Mouse (Mus musculus): ENCODE measurements at regions not wholly inside any gene's neighbourhood (a gene's known extent, or its start where the extent isn't known, plus 50 kb on each side); places are given as distances from the start of the nearest gene placed in this dataset.

DNA sequence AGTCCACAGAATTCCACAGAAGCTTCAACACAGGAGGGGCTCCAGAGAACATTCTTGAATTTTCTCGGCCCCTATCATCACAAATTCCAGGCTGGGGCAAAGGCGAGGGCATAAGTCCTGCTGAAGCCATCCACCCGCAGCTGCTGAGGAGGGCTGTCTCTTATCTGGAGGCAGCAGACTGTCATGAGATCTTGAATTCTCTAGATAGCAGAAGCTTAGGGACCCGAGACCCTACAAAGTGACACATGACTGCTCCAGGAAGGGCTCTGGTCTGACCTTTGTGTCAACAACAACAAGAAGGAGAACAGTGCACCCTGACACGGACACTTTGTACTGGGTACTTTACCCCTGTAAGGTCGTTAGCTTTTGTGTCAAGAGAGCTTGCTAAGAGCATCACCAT, 57.2 kb downstream of the Lao1 start:
- DNase-seq (ENCODE audit: low read depth, low spot score): no peak

- peak; percentile 40 for DNase-seq (ENCODE audit: low read depth, low spot score)
Measured at GRCm38 (mm10) chr4:119019013-119019781, 57.8 kb downstream of the Lao1 start.

GRCm38 (mm10) chr4:119022338-119022737, 61.0 kb downstream of the Lao1 start:
- no peak for DNase-seq (ENCODE audit: low read depth, low spot score)

- no peak for DNase-seq (ENCODE audit: low read depth, low spot score)
Measured at GRCm38 (mm10) chr4:119026237-119026861, 65.0 kb downstream of the Lao1 start.

DNA sequence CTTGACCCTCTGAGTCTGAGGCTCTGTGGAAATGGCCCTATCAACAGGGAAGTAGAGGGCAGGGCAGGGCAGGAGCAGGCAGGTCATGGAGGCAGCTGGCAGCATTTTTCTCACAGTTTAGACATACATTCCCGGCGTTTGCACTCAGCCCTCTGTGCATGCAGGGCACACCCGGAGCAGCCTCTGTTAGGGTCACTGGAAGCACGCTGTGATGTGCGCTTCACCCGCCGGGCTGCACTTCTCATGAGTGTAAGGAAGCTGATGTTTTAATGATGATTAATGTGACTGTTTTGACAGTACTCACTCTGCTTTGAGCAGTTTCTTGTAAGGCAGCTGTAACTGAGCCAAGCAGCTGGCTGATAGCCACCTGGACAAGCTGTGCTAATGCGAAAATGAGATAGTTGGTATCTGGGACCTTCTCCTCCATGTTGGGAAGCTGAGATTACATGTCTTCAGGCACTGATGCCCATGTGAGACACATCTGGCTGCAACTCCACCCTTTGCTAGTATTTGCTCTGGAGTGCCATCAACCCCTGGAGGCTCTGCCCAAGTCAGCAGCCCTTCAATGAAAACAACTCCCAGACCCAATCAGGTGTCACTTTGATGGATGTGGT, 66.9 kb downstream of the Lao1 start:
- DNase-seq (ENCODE audit: low read depth, low spot score): peak; percentile 28

- no peak for DNase-seq (ENCODE audit: low read depth, low spot score)
Measured at GRCm38 (mm10) chr4:119029091-119029490, 67.7 kb downstream of the Lao1 start.

- no peak for DNase-seq (ENCODE audit: low read depth, low spot score)
Measured at GRCm38 (mm10) chr4:119029735-119030134, 68.4 kb downstream of the Lao1 start.

DNA sequence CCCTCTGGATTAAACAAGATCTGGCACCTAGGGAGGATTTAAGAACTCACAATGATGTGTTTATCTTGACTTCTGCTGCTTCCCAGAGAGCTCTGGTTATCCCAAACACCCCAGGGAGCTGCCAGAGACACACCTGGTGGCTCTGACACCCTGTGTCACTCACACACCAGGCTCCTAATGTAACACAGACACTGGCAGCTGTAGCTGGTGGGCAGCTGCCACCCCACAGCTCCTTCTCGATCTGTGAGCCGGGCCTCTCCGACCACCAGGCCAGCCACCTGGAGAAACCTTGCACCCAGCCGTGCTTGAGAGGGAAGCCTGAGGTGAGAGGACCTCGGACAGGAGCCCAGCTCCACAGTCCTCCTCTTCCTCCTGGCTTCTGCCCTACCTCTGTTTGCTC, 69.5 kb downstream of the Lao1 start:
- no peak for DNase-seq (ENCODE audit: low read depth, low spot score)

- DNase-seq (ENCODE audit: low read depth, low spot score): no peak
Measured at GRCm38 (mm10) chr4:119033006-119033405, 71.6 kb downstream of the Lao1 start.

- no peak for DNase-seq (ENCODE audit: low read depth, low spot score)
Measured at GRCm38 (mm10) chr4:119036582-119036981, 71.9 kb upstream of the Slc2a1 start.

DNA sequence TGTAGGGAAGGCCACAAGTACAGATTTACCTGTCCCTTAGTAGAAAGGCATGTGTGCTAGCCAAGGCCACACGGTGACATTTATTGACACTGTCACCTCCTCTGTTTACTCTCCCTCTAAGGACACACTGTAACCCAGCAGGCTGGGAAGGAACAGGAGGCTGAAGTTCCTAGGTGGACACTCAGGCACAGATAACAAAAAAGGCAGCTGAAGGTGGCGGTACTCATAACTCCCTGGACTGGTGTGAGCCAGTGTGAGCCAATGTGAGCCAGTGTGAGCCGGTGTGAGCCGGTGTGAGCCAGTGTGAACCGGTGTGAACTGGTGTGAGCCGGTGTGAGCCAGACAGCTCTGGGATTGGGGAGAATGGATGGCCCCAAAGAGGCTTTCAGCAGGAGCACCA, 68.5 kb upstream of the Slc2a1 start:
- no peak for DNase-seq (ENCODE audit: low read depth, low spot score)

- no peak for DNase-seq (ENCODE audit: low read depth, low spot score)
Measured at GRCm38 (mm10) chr4:119041616-119042015, 66.9 kb upstream of the Slc2a1 start.

- DNase-seq (ENCODE audit: low read depth, low spot score): no peak
Measured at GRCm38 (mm10) chr4:119044005-119044677, 64.4 kb upstream of the Slc2a1 start.

DNA sequence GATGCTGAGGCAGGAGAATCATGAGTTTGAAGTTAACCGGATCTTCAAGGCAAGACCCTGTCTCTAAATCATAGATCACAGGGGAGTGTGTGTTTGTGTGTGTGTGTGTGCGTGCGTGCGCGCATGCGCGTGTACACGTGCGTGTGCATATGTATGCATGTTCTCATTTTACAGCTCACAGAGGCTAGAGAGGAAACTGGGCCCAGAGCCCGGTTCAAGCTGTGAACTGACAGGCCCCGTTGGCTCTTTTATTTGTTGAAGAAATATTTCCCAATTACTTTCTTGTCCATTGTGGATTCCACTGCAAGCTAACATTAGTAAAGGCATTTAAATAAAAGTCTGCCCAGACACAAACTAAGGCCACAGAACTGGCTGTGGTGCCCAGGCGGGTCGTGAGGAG, 63.7 kb upstream of the Slc2a1 start:
- no peak for DNase-seq (ENCODE audit: low read depth, low spot score)

- DNase-seq (ENCODE audit: low read depth, low spot score): no peak
Measured at GRCm38 (mm10) chr4:119050867-119051353, 57.6 kb upstream of the Slc2a1 start.

- DNase-seq (ENCODE audit: low read depth, low spot score): no peak
Measured at GRCm38 (mm10) chr4:119052537-119052936, 56.0 kb upstream of the Slc2a1 start.

- DNase-seq (ENCODE audit: low read depth, low spot score): no peak
Measured at GRCm38 (mm10) chr4:119053241-119053640, 55.3 kb upstream of the Slc2a1 start.

GRCm38 (mm10) chr4:119053680-119054079, 54.8 kb upstream of the Slc2a1 start:
- DNase-seq (ENCODE audit: low read depth, low spot score): no peak

- DNase-seq (ENCODE audit: low read depth, low spot score): no peak
Measured at GRCm38 (mm10) chr4:119054129-119054528, 54.4 kb upstream of the Slc2a1 start.

DNA sequence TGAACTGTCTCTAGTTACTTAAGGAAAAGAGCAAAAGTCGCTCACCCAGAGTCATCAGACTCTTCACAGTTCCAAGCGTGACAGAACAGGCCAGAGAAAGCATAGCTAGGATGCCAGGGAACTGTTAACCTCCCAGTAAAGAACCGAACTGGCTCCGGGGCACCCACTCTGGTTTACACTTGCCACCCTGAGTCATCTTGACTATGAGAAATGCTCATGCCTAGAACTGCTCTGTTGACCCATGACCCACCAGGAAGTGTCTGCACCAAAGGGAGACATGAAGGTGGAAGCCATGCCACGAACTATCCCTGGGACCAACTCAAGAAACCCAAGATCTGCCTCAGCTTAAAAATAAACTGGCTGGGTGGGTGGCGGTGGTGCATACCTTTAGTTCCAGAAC, 51.3 kb upstream of the Slc2a1 start:
- no peak for DNase-seq (ENCODE audit: low read depth, low spot score)

DNA sequence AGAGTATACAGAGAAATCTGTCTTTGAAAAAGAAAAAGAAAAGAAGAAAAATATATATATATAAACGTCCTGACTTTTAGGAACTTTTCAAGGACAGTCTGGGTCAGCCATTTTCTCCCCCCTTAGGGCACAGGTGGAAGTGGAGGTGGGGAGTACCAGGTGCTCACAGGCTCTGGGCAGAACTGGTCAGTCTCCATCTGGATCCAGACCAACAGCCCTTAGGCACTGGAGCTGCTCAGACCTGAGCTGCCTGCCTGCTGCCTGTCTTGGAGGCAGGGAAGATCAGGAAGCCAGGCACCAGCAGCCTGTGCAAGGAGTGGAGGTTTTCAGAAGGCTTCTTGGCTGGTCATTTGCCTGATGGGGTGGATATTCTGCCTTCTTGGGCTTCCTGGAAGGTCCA, 50.7 kb upstream of the Slc2a1 start:
- no peak for DNase-seq (ENCODE audit: low read depth, low spot score)
